Comparison of ENCODE assay signal across 24 mouse cellular contexts in the genomic region with DNA sequence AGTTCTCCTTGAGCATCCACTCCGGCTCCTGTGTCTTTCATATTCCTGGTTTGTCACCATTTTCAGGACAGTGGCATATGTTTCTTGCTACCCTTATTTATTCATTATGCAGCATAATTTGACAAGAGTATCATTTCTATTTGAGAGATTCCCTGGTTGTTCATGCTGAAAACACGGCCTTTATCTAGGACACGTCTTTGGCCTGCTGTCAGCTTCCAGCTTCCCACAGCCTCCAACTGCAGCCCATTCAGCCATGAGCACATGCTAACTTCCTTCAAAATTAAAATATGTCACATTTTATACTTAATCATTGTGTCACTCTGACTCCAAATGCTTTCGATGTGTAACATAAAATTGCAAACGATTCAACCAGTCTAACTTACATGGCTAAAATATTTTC.
A peak's percentile ranks its signal among the peaks of the same experiment; 100 is the strongest.
DNase-seq lines count a peak whose midpoint lies in the region; ATAC-seq and TF ChIP-seq lines count a peak whose summit lies in the region.
"Had no signal": no experiment of that assay in that cellular context is flagged by ENCODE, and none has a peak within 500 bp of the region (broad histone marks: within the 10 kb centered on the region; RNA-seq: fewer than 3 reads in every experiment).

No protein-coding gene starts in this region.

- no peaks in the 10 kb centered on the region for H3K27me3 ChIP-seq in midbrain, postnatal 0 days (ENCODE audit: insufficient read depth, low read length)
- H3K27me3 ChIP-seq in midbrain, embryonic 15.5 days (replicated peaks) = no peaks in the 10 kb centered on the region
- H3K27me3 ChIP-seq: CH12.LX; embryonic facial prominence, embryonic 12.5 days; embryonic facial prominence, embryonic 15.5 days; hindbrain, embryonic 13.5 days; intestine, embryonic 15.5 days had no signal

- no peak overlapping the region for H3K27ac ChIP-seq in midbrain, postnatal 0 days (ENCODE audit: low read depth, low read length)
- no peak overlapping the region for H3K27ac ChIP-seq in midbrain, embryonic 15.5 days
- H3K27ac ChIP-seq: embryonic facial prominence, embryonic 12.5 days; embryonic facial prominence, embryonic 15.5 days; hindbrain, embryonic 13.5 days; intestine, embryonic 15.5 days had no signal

- no peak overlapping the region for H3K9ac ChIP-seq in midbrain, postnatal 0 days (replicated peaks; ENCODE audit: low read length, poor library complexity, severe bottlenecking)
- no peak overlapping the region for H3K9ac ChIP-seq in midbrain, embryonic 15.5 days
- H3K9ac ChIP-seq: embryonic facial prominence, embryonic 12.5 days; embryonic facial prominence, embryonic 15.5 days; forebrain, postnatal 0 days; hindbrain, embryonic 13.5 days; intestine, embryonic 15.5 days had no signal

- no peak overlapping the region for H3K4me3 ChIP-seq in midbrain, postnatal 0 days (ENCODE audit: low read depth, low read length)
- no peak overlapping the region for H3K4me3 ChIP-seq in midbrain, embryonic 15.5 days
- H3K4me3 ChIP-seq: embryonic facial prominence, embryonic 12.5 days; embryonic facial prominence, embryonic 15.5 days; hindbrain, embryonic 13.5 days; intestine, embryonic 15.5 days had no signal

- no peaks in the 10 kb centered on the region for H3K36me3 ChIP-seq in midbrain, postnatal 0 days (ENCODE audit: insufficient read depth, low read length)
- no peaks in the 10 kb centered on the region for H3K36me3 ChIP-seq in midbrain, embryonic 15.5 days (replicated peaks)
- H3K36me3 ChIP-seq: embryonic facial prominence, embryonic 12.5 days; embryonic facial prominence, embryonic 15.5 days; G1E; hindbrain, embryonic 13.5 days; intestine, embryonic 15.5 days had no signal

- no peaks in the 10 kb centered on the region for H3K9me3 ChIP-seq in midbrain, postnatal 0 days (ENCODE audit: low read length)
- no peaks in the 10 kb centered on the region for H3K9me3 ChIP-seq in midbrain, embryonic 15.5 days
- H3K9me3 ChIP-seq: embryonic facial prominence, embryonic 12.5 days; embryonic facial prominence, embryonic 15.5 days; G1E; hindbrain, embryonic 13.5 days; intestine, embryonic 15.5 days had no signal

- H3K4me2 ChIP-seq in midbrain, postnatal 0 days (ENCODE audit: low read depth, low read length, poor library complexity, severe bottlenecking) = no peak overlapping the region
- no peak overlapping the region for H3K4me2 ChIP-seq in midbrain, embryonic 15.5 days
- H3K4me2 ChIP-seq: embryonic facial prominence, embryonic 12.5 days; embryonic facial prominence, embryonic 15.5 days; heart, embryonic 11.5 days; hindbrain, embryonic 13.5 days; intestine, embryonic 15.5 days had no signal

- DNase-seq in cerebellum, postnatal 14 days = peak; percentile 33 to 48
- DNase-seq in cerebellum, adult 9-11 months = no peak
- DNase-seq in midbrain, postnatal 0 days (ENCODE audit: low spot score) = peak; percentile 17
- DNase-seq in retina, adult 2 months (ENCODE audit: low read depth, low spot score) = peak; percentile 18
- no peak for DNase-seq in kidney, adult 11 months
- DNase-seq in layer of hippocampus, adult 11-12 months (ENCODE audit: low spot score) = no peak
- DNase-seq: adrenal gland, adult 8-10 months; adrenal gland, postnatal 25 days; B cell, adult 2 months; cerebellum, adult 11 months; forebrain, postnatal 0 days; gastrocnemius, postnatal 10 days; gastrocnemius, postnatal 36 days; kidney, adult 18-20 months had no signal

- H3K4me1 ChIP-seq in midbrain, postnatal 0 days (ENCODE audit: insufficient read depth, low read length) = no peaks in the 10 kb centered on the region
- no peaks in the 10 kb centered on the region for H3K4me1 ChIP-seq in midbrain, embryonic 15.5 days
- H3K4me1 ChIP-seq: embryonic facial prominence, embryonic 12.5 days; embryonic facial prominence, embryonic 15.5 days; intestine, embryonic 15.5 days had no signal

- no peak for ATAC-seq in midbrain, postnatal 0 days (ENCODE audit: low FRiP score)
- no peak for ATAC-seq in midbrain, embryonic 15.5 days (replicated peaks)
- ATAC-seq: forebrain, embryonic 14.5 days; forebrain, postnatal 0 days; hindbrain, embryonic 16.5 days; intestine, embryonic 15.5 days had no signal

- TF ChIP-seq CTCF in midbrain, postnatal 0 days (IDR thresholded peaks at IDR 0.05) = no peak

- WGBS in midbrain, postnatal 0 days = 84% methylated on average over 5 of the region's 5 CpGs
- 81% methylated on average over 5 of the region's 5 CpGs for WGBS in midbrain, embryonic 15.5 days

Comparison
In these comparisons a context has a peak if more than half of its experiments do, and no peak if none do; other contexts are left out.
1. DNase-seq: peak in cerebellum, postnatal 14 days (2 of 2), midbrain, postnatal 0 days (single experiment) and retina, adult 2 months (single experiment); none in cerebellum, adult 9-11 months (single experiment), kidney, adult 11 months (single experiment) and layer of hippocampus, adult 11-12 months (single experiment).